Mouse (Mus musculus) layer of hippocampus, adult 11-12 months (tissue): ENCODE measurements around the gene Olfr136.

ENCODE experiments used
- DNase-seq: peaks from one replicate; pipeline ENCODE4 v3.0.0; 2022; ENCODE audit warnings: low spot score

Olfr136 gene

DNA sequence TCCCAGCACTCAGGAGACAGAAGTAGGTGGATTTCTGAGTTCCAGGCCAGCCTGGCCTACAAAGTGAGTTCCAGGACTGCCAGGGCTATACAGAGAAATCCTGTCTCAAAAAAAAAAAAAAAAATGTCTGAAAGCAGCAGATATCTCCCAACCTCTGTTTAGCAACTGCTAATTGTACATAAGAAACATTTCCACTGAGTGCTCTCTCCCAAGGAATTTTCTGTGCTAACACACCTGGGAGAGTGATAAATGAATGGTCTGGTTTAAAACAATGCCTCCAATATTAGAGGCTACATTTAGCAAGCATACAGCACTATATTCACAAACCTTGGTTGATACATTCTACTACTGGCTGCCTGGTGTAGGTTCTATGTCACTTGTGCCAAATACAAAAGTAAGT lies at the start of gene Olfr136:
Olfr136 (plus strand) TSS at position 301 of the 400 bp plus-strand sequence.
- no peak for DNase-seq

DNA sequence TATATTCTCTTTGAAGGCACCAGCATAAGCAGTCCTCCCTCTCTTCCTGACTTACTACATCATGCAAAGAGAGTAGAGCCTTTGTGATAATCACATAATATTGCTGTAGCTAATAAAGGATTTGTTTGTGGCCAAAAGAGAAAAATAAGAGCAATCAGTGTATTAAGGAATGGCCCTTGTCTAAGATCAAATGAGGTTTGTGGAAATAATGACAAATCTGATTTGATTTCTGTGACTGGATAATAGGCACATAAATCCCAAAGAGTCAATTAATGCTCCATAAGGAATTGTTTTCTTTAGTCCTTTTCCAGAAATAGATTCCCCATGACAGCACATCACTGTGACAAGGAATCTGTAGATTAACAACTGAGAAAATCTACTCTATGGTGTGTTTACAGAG lies 22.2 kb upstream of the Olfr136 start, which contains the start of gene Olfr137:
Olfr137 (minus strand) TSS at position 101 of the 400 bp plus-strand sequence.
- no peak for DNase-seq
